Mouse (Mus musculus) hindbrain, embryonic 10.5 days (tissue): ENCODE data around the gene Cdk9. TPM values are rescaled to one million over a fixed set of nuclear protein-coding genes. Genes with fewer than 3 reads are reported as not detected.
A peak's percentile ranks its signal among the peaks of the same experiment; 100 is the strongest.

Source experiments
- DNase-seq: peaks from one replicate; pipeline ENCODE4 v3.0.0-alpha.2; 2017; ENCODE audit warnings: low spot score
- H3K27ac ChIP-seq: fragments of 300-500 bp; sonication (generic); 2 replicates; pipeline ENCODE4 v1.5.1; 2016; ENCODE audit warnings: mild to moderate bottlenecking, moderate library complexity
- H3K27me3 ChIP-seq: fragments of 300-500 bp; sonication (generic); 2 replicates; pipeline ENCODE4 v1.6.1; 2016; ENCODE audit warnings: mild to moderate bottlenecking; ENCODE audit not compliant: poor library complexity, insufficient read depth, severe bottlenecking
- H3K36me3 ChIP-seq: fragments of 300-500 bp; sonication (generic); 2 replicates; pipeline ENCODE4 v1.6.1; 2016; ENCODE audit warnings: mild to moderate bottlenecking, moderate library complexity
- H3K4me1 ChIP-seq: fragments of 300-500 bp; sonication (generic); replicated peaks from 2 replicates; pipeline ENCODE4 v1.6.1; 2016; ENCODE audit warnings: mild to moderate bottlenecking
- H3K4me3 ChIP-seq: fragments of 300-500 bp; sonication (generic); 2 replicates; pipeline ENCODE4 v1.5.1; 2016; ENCODE audit warnings: mild to moderate bottlenecking, moderate library complexity
- H3K9me3 ChIP-seq: fragments of 300-500 bp; sonication (generic); 2 replicates; pipeline ENCODE4 v1.6.1; 2016; ENCODE audit warnings: mild to moderate bottlenecking, moderate library complexity
- WGBS: fragments of 180-500 bp; shearing (Covaris S2); methylation state at CpG from one replicate; pipeline ENCODE4 v1.1.7; 2016; 5-methylcytosine and 5-hydroxymethylcytosine counted together
- polyA plus RNA-seq: library from polyadenylated mRNA; unstranded; fragments of >200 nt; fragmentation: Nextera tagmentation; extraction: Ambion mirVana; gene quantifications from 2 replicates; pipeline ENCODE4 v1.2.1, GENCODE M21; 2016

The Cdk9 gene
- polyA plus RNA-seq, 1 experiment from 2014 or later = 121 TPM

DNA sequence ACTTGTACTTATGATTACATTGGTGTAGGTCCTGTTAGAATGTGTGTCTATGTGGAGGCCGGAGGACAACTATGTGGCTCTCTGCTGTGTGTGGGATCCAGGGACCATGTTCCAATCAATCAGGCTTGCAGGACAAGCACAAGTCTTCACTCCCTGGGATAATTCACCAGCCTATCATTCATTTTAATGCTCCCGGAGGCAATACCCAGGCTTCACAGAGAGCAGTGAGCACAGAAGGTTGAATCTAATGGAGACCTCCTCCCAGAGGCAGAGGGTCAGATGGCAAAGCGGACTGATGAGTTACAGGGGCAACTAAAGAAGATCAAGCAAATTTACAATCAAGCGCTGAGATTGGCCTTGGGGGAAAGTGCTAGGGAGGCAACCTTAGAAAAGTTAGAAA, 16.7 kb upstream of the Cdk9 start:
- H3K27ac ChIP-seq = peak overlapping the region; percentile 62; the same call in 1 of the 2 replicates
- no peak for DNase-seq
- no peaks in the 10 kb centered on the region for H3K9me3 ChIP-seq
- peaks cover 8% of the 10 kb centered on the region for H3K27me3 ChIP-seq
- H3K4me3 ChIP-seq = no peak overlapping the region
- WGBS = 71% methylated on average over 4 of the region's 4 CpGs
- H3K36me3 ChIP-seq = no peaks in the 10 kb centered on the region
- H3K4me1 ChIP-seq = peaks cover 48% of the 10 kb centered on the region

DNA sequence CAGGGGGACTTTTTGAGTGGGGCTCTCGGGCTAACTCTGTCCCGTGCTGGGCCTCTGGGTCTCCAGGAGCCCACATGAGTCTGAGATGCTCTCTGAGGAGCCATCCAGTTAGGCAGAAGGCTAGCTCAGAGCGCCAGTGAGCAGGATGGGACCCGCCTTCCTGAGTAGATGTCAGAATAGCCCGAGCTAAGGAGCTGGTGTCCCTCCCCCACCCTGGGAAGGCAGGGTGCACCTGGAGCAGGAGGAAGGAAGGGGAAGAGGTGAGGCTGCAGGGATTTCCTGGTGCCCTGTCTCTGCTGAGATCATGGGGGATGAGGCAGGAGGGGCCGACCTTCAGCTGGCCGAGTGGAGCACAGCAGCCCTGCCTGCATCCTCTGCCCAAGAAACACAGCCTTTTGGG, 15.6 kb upstream of the Cdk9 start:
- peak; percentile 12 for DNase-seq
- Histone ChIP-seq H3K4me1 (peaks cover 43% of the 10 kb centered on the region), H3K4me3 (peak overlapping the region; percentile 48), H3K27me3 (peaks cover 8% of the 10 kb centered on the region), H3K36me3 (no peaks in the 10 kb centered on the region), H3K27ac (peak overlapping the region; percentile 80), H3K9me3 (no peaks in the 10 kb centered on the region)
- WGBS = 51% methylated on average over 7 of the region's 7 CpGs

DNA sequence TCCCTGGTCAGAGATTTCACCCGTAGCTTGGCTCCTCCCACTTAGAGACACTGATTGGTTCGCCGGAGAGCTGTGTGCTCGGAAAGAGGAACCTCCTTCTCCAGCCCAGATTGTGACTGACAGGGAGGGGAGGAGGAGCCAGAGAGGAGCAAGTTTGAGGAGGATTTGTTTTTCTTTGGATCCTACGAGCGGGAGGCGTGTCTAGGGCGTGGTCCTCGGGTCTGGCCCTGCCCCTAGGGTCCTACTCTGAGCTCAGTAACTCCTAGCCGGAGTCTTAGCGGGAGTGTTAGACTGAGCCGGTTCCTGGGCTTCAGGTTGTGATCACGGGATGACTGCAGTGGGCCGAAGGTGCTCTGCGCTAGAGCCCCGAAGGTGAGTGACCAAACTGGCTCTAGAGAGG, 14.6 kb upstream of the Cdk9 start:
- peak overlapping the region; percentile 80 for H3K27ac ChIP-seq
- peaks cover 43% of the 10 kb centered on the region for H3K4me1 ChIP-seq
- no peaks in the 10 kb centered on the region for H3K36me3 ChIP-seq
- under 1% methylated on average over 16 of the region's 16 CpGs for WGBS
- H3K27me3 ChIP-seq = peaks cover 8% of the 10 kb centered on the region
- H3K9me3 ChIP-seq = no peaks in the 10 kb centered on the region
- peak; percentile 93 for DNase-seq
- H3K4me3 ChIP-seq = peak overlapping the region; percentile 48

DNA sequence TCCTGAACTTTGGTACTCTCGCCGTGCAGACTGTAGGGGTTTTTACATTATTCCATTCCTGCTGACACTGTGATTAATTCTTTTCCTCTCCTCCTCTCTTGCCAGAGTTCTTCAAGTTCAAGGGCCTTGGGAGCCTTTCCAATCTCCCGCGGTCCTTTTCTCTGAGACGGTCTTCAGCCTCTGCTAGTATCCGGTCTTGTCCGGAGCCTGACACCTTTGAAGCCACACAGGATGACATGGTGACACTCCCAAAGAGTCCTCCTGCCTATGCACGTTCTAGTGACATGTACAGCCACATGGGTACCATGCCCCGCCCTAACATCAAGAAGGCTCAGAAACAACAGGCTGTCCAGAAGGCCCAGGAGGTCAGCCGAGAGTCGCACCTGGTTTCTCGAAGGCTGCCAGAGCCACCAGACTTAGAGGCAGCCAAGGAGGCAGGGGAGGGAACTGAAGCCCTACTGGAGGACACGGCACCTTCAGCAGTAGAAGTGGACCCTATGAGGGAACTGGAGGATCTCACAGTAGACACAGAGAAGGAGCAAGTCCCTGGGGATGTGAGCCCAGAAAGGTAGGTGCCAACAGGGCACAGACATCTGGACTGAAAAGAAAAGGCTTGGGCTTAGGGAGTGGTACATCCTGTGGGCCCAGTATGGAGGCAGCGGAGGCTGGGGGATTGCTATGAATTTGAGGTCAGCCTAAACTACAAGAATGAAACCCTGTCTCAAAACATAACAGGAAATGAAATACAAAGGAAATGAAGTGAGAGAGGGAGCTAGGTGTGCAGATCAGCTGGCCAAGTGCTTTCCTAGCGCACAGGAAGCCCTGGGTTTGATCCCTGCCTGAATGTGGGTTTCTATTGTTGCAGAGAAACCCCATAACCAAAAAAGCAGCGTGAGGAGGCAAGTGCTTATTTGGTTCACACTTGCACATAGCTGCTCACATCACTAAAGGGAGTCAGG, 12.2 kb upstream of the Cdk9 start:
- Histone ChIP-seq H3K4me3 (no peak overlapping the region), H3K4me1 (peaks cover 44% of the 10 kb centered on the region), H3K9me3 (no peaks in the 10 kb centered on the region), H3K27me3 (peaks cover 8% of the 10 kb centered on the region), H3K36me3 (no peaks in the 10 kb centered on the region), H3K27ac (peak overlapping the region; percentile 50; the same call in 1 of the 2 replicates)
- WGBS = 87% methylated on average over 16 of the region's 16 CpGs
- no peak for DNase-seq

DNA sequence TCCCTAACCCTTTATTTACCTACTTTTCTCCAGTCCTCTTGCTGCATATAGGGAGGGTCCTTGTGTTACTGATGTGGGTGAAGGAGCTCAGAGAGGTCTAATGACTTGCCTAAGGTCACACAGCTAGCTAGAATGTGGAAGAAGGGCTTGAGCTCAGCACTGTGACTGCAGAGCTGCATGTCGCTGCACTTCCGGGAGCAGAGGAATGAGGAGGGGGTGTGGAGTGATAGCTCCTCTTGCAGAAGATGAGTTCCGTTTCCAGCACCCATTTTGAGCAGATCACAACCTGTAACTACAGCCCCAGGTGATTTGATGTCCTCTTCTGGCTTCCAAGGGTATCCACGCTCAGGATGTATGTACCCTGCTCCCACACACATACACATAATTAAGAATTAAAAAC, 11.3 kb upstream of the Cdk9 start:
- no peaks in the 10 kb centered on the region for H3K9me3 ChIP-seq
- H3K36me3 ChIP-seq = no peaks in the 10 kb centered on the region
- peaks cover 8% of the 10 kb centered on the region for H3K27me3 ChIP-seq
- WGBS = 75% methylated on average over 4 of the region's 4 CpGs
- no peak for DNase-seq
- no peak overlapping the region for H3K4me3 ChIP-seq
- H3K27ac ChIP-seq = no peak overlapping the region
- H3K4me1 ChIP-seq = peaks cover 40% of the 10 kb centered on the region

DNA sequence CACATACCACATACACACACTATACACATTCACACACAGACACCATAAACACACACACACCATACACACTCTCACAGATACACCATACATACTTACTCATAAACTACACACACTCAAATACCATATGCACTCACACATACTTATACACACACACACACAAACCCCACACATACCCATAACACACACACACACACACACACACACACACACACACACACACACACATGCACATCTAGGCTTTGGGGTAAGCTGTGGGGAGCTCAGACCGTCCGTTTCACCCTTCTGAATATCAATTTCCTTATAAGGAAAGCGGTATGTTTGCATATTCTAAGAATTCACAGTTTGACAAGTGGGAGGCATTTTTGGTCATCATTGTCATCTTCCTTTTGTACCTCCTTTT, 9.7 kb upstream of the Cdk9 start:
- H3K36me3 ChIP-seq = no peaks in the 10 kb centered on the region
- H3K9me3 ChIP-seq = no peaks in the 10 kb centered on the region
- H3K4me3 ChIP-seq = no peak overlapping the region
- no peak overlapping the region for H3K27ac ChIP-seq
- no peaks in the 10 kb centered on the region for H3K27me3 ChIP-seq
- no peak for DNase-seq
- peaks cover 37% of the 10 kb centered on the region for H3K4me1 ChIP-seq
- WGBS = 85% methylated on average over 3 of the region's 3 CpGs

DNA sequence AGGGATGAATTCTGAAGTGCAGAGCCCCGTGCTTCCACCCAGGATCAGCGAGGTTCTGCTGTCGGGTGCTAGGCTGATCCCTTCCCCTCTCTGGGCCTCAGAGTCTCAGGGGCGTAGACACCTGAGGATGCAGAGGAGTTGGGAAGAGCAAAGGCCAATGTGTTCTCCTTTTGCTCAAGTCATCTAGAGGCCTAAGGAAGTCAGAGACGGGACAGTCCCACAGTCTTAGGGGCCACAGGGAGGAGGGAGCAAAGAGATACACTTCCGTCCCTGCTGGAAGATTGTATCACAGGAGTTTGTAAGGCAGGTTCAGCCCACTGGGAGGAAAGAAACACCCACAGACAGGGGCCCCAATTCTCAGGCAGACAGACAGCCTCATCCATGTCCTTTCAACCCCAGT, 9.2 kb upstream of the Cdk9 start:
- H3K27ac ChIP-seq = peak overlapping the region; percentile 62
- WGBS = 62% methylated on average over 6 of the region's 6 CpGs
- H3K36me3 ChIP-seq = no peaks in the 10 kb centered on the region
- no peak overlapping the region for H3K4me3 ChIP-seq
- no peaks in the 10 kb centered on the region for H3K27me3 ChIP-seq
- no peak for DNase-seq
- peaks cover 33% of the 10 kb centered on the region for H3K4me1 ChIP-seq
- 0 out of 2 replicates have a peak, but pooled peaks cover 2% of the 10 kb centered on the region for H3K9me3 ChIP-seq

DNA sequence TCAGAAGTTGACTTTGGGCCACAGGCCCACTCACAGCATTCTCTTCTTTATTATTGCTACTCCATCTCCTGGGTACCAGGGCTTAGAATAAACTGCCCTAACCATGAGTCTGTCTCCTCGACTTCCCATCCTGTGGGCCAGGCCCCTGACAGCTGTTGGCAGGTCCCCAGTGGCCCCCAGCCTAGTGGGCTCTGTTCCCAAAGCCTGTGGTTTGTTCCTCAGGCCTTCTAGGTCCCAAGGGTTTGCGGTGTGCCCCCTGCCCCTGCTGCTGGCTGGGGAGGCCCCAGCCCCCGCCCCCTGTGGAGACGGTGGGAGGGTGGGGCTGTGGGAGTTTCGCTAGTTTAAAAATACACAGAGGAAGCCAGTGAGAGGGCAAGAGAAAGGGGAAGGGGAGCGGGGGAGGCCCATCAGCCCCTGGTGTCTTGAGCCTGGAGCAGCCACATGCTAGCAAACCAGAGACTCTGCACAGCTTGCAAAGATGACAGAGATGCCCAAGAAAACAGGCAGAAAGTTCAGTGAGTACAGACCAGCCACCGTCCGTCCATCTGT, 7.9 kb upstream of the Cdk9 start, which contains the start of gene Sh2d3c:
Gene Sh2d3c, plus strand, starts transcription at position 375 of the 549 bp plus-strand sequence.
- H3K4me1 ChIP-seq = peaks cover 30% of the 10 kb centered on the region
- DNase-seq = no peak
- H3K27ac ChIP-seq = peak within 1 kb of the TSS; percentile 65
- 52% methylated on average over 8 of the region's 8 CpGs for WGBS
- H3K4me3 ChIP-seq = no peak within 1 kb of the TSS
- H3K9me3 ChIP-seq = 0 out of 2 replicates have a peak, but pooled peaks cover 3% of the 10 kb centered on the region
- H3K27me3 ChIP-seq = no peaks in the 10 kb centered on the region
- no peaks in the 10 kb centered on the region for H3K36me3 ChIP-seq

DNA sequence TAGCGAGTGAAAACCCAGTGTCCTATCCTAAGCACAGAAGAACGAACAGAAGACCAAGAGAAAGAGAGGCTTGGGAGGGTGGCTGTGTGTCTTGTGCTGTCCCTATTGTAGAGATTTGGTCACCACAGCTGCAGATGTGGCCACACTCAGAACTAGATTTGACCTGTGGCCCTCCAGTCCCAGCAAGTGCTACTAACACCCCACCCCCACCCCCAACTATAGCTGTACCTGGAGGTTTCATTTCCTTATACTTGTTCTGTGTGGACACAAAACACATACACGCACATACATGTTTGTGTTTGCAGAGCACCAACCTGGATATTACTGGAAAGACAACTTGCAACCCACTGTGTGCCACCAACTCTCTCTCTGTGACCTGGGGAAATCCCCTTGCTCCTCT, 7.2 kb upstream of the Cdk9 start:
- Histone ChIP-seq H3K4me1 (peaks cover 32% of the 10 kb centered on the region), H3K4me3 (no peak overlapping the region), H3K36me3 (no peaks in the 10 kb centered on the region), H3K27ac (no peak overlapping the region), H3K27me3 (no peaks in the 10 kb centered on the region), H3K9me3 (0 out of 2 replicates have a peak, but pooled peaks cover 3% of the 10 kb centered on the region)
- WGBS = 90% methylated on average over 3 of the region's 3 CpGs
- no peak for DNase-seq

DNA sequence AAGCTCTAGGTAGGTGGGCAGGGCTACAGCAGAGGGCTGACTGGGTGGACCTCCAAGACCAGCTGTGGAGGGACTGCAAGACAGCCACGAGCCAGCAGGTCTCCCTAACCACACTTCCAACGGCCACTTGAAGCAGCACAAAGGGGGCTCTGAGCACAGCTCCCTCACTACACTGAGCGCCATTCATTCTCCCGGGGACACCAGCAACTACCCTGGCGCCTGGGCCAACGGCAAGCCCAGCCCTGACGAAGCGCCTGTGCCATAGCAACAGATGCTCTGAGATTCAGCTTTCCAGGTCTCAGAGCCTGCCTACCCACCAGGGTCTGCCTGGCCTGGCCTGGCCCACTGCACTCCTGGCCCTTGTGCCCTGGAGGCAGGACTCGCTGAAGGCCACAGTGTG, 5.9 kb upstream of the Cdk9 start:
- no peak overlapping the region for H3K4me3 ChIP-seq
- H3K27ac ChIP-seq = peak overlapping the region; percentile 65
- peaks cover 45% of the 10 kb centered on the region for H3K4me1 ChIP-seq
- 44% methylated on average over 9 of the region's 9 CpGs for WGBS
- H3K9me3 ChIP-seq = 0 out of 2 replicates have a peak, but pooled peaks cover 3% of the 10 kb centered on the region
- no peaks in the 10 kb centered on the region for H3K27me3 ChIP-seq
- DNase-seq = peak; percentile 33
- H3K36me3 ChIP-seq = no peaks in the 10 kb centered on the region

DNA sequence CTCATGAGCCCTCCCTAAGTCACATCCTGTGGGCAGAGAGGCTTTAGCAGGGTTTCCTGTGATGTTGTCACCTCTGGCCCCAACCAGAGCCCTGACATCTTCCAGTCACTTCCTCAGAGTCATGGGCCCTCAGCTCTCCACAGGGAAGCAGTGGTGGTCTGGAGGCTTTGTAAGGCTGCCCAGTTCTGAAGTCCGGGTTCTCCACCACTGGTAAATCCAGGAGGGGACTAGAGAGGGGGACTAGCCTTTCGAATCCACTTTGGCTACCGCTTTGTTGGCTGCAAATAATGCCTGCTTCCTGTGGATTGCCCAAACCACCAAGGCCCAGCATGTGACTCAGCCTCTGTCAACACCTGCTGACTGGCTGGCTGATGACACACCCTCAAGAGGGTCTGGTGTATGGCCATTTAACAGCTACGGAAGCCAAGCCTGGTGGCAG, 2.1 kb upstream of the Cdk9 start:
- DNase-seq = no peak
- WGBS = 66% methylated on average over 4 of the region's 4 CpGs
- Histone ChIP-seq H3K9me3 (0 out of 2 replicates have a peak, but pooled peaks cover 3% of the 10 kb centered on the region), H3K36me3 (peaks cover 15% of the 10 kb centered on the region), H3K4me1 (peaks cover 46% of the 10 kb centered on the region), H3K27me3 (no peaks in the 10 kb centered on the region), H3K4me3 (no peak overlapping the region), H3K27ac (peak overlapping the region; percentile 54; the same call in 1 of the 2 replicates)

DNA sequence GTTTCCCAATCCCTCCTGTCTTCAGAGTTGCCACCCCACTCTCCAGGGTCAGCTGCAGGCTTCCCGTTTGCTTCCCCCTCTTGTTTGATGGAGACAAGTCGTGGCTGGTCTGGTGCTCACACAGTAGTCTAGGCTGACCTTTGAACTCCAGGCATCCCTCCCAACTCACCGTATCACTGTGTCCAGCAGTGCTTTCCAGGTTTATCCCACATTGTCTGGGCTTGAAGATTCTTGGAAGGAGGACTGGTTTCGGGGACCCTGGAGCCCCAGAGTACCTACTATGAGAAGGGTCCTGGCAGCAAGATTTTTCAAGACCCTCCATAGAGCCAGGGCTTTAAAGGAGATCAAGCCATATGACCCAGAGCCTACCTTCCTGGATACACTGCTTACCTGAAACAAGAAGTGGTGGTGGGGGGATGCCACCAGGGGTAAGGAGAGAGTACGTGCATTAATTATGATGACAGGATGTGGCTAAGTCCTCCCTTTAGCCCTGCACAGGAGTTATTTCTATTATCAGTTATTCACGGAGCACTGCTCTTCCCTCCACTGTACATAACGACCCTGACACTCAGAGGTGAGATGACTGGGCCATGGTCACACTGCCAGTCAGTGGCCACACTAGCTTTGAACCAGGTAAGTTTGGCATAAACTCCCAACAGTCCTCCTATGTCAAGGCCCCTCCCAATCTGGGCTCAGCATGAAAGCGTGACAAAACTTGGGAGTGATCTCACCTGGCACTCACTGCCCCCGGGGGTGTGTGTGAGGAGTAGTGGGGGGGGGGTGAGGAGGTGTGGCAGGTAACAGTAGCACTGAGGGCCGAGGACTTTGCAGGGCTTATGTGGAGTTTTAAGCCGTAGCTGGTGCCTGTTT, 1.5 kb upstream of the Cdk9 start:
- Histone ChIP-seq H3K27ac (peak overlapping the region; percentile 98), H3K4me3 (peak overlapping the region; percentile 97), H3K36me3 (peaks cover 21% of the 10 kb centered on the region), H3K27me3 (no peaks in the 10 kb centered on the region), H3K4me1 (peaks cover 46% of the 10 kb centered on the region), H3K9me3 (0 out of 2 replicates have a peak, but pooled peaks cover 3% of the 10 kb centered on the region)
- WGBS = 64% methylated on average over 11 of the region's 11 CpGs
- DNase-seq = no peak
